ENCODE assay signal across 14 mouse cellular contexts in genomic region chr5:136514049-136514677, GRCm38 (mm10). TPM values are rescaled to one million over a fixed set of nuclear protein-coding genes. Genes with fewer than 3 reads are reported as not detected.
DNase-seq lines count a peak whose midpoint lies in the region; ATAC-seq and TF ChIP-seq lines count a peak whose summit lies in the region.
"Had no signal": no experiment of that assay in that cellular context is flagged by ENCODE, and none has a peak within 500 bp of the region (broad histone marks: within the 10 kb centered on the region; RNA-seq: fewer than 3 reads in every experiment).

No protein-coding gene starts in this region.

- peak; percentile 34; the same call in 1 of the 2 replicates for ATAC-seq in embryonic facial prominence, embryonic 15.5 days (ENCODE audit: insufficient number of reproducible peaks, low FRiP score, low TSS enrichment, low read depth)
- ATAC-seq in megakaryocyte-erythroid progenitor cell, adult 5-6 weeks (replicated peaks; ENCODE audit: low FRiP score, low TSS enrichment, poor library complexity, severe bottlenecking): peak; percentile 41

- H3K9me3 ChIP-seq in embryonic facial prominence, embryonic 15.5 days (replicated peaks): no peaks in the 10 kb centered on the region
- H3K9me3 ChIP-seq: hindbrain, embryonic 10.5 days; limb, embryonic 15.5 days; neural tube, embryonic 12.5 days had no signal

- peaks cover 2% of the 10 kb centered on the region for H3K27me3 ChIP-seq in embryonic facial prominence, embryonic 15.5 days
- H3K27me3 ChIP-seq: limb, embryonic 15.5 days; neural tube, embryonic 12.5 days had no signal

- 31% methylated on average over 6 of the region's 6 CpGs for WGBS in lung, adult 2 months
- 35% methylated on average over 6 of the region's 6 CpGs for WGBS in embryonic facial prominence, embryonic 15.5 days

- no peak for TF ChIP-seq CTCF in lung, adult 2 months (IDR thresholded peaks at IDR 0.05; ENCODE audit: insufficient read depth, low read length)

- H3K27ac ChIP-seq in embryonic facial prominence, embryonic 15.5 days (replicated peaks): no peak overlapping the region
- H3K27ac ChIP-seq: hindbrain, embryonic 10.5 days; limb, embryonic 15.5 days; macrophage; neural tube, embryonic 12.5 days had no signal

- no peak for TF ChIP-seq POLR2A in lung, adult 2 months (IDR thresholded peaks at IDR 0.05; ENCODE audit: borderline replicate concordance, extremely low read depth, low read depth, low read length)

- H3K9ac ChIP-seq in embryonic facial prominence, embryonic 15.5 days: no peak overlapping the region
- H3K9ac ChIP-seq: limb, embryonic 15.5 days; neural tube, embryonic 12.5 days had no signal

- DNase-seq in lung, postnatal 36 days: peak; percentile 44
- DNase-seq in lung, adult 2 months: no peak
- peak; percentile 77 to 79 for DNase-seq in cerebellum, adult 18-20 months
- no peak for DNase-seq in spleen, postnatal 14 days (ENCODE audit: low spot score in 2 of 2)
- DNase-seq in adrenal gland, postnatal 10 days: no peak
- DNase-seq: adrenal gland, postnatal 25 days; gastrocnemius, postnatal 14 days; thymus, postnatal 36 days had no signal

- H3K4me2 ChIP-seq in embryonic facial prominence, embryonic 15.5 days (replicated peaks): no peak overlapping the region
- H3K4me2 ChIP-seq: limb, embryonic 15.5 days; neural tube, embryonic 12.5 days had no signal

- peaks cover 8% of the 10 kb centered on the region for H3K4me1 ChIP-seq in lung, adult 2 months (ENCODE audit: control insufficient read depth, insufficient read depth, low read length)
- peaks cover 14% of the 10 kb centered on the region; the same call in 1 of the 2 replicates for H3K4me1 ChIP-seq in embryonic facial prominence, embryonic 15.5 days

- H3K36me3 ChIP-seq in embryonic facial prominence, embryonic 15.5 days: no peaks in the 10 kb centered on the region
- H3K36me3 ChIP-seq: limb, embryonic 15.5 days; neural tube, embryonic 12.5 days had no signal

- H3K4me3 ChIP-seq in lung, adult 2 months (replicated peaks; ENCODE audit: extremely low read depth, low read depth, low read length): no peak overlapping the region
- H3K4me3 ChIP-seq in embryonic facial prominence, embryonic 15.5 days (replicated peaks): no peak overlapping the region
- H3K4me3 ChIP-seq: hindbrain, embryonic 10.5 days; limb, embryonic 15.5 days; neural tube, embryonic 12.5 days had no signal

RNA-seq across cellular contexts. Expression of gene Cux1, which starts 53.1 kb away (rescaled TPM):
- polyA plus RNA-seq in lung, adult 2 months (2012; rRNA removed): 45.9 and 46.6 TPM in 2 replicates
- 72.7 and 78.0 TPM in 2 replicates for polyA plus RNA-seq in embryonic facial prominence, embryonic 15.5 days (2015; fragmentation: Nextera tagmentation; extraction: Ambion mirVana)
- 105 and 126 TPM in 2 replicates for total RNA-seq in megakaryocyte-erythroid progenitor cell, adult 5-6 weeks (2014; fragmentation: Nextera tagmentation)
- 97.0 and 146 TPM in 2 replicates for total RNA-seq in megakaryocyte-erythroid progenitor cell, adult 5-6 weeks (2017)
- total RNA-seq in adrenal gland, postnatal 10 days (2021): 10 to 100 TPM; 79.1 to 95.4 TPM

Comparison
In these comparisons a context has a peak if more than half of its experiments do, and no peak if none do; other contexts are left out.
1. DNase-seq: peak in lung, postnatal 36 days (single experiment) and cerebellum, adult 18-20 months (2 of 2); none in lung, adult 2 months (single experiment), spleen, postnatal 14 days (0 of 2) and adrenal gland, postnatal 10 days (single experiment).